Mouse (Mus musculus) c-Kit-positive CD71-positive TER-119-positive erythroid progenitor cells, embryonic 14.5 days (primary cell): ENCODE results near the gene Arhgap1.
"Not testable (repeated sequence)": the region's sequence is repeated elsewhere in the genome, so short reads cannot be mapped to it uniquely, and the experiment has no call there.

Source experiments
- DNase-seq: peaks from one replicate; pipeline ENCODE4 v3.0.0-alpha.2; 2013; ENCODE audit warnings: low spot score

Gene Arhgap1

DNA sequence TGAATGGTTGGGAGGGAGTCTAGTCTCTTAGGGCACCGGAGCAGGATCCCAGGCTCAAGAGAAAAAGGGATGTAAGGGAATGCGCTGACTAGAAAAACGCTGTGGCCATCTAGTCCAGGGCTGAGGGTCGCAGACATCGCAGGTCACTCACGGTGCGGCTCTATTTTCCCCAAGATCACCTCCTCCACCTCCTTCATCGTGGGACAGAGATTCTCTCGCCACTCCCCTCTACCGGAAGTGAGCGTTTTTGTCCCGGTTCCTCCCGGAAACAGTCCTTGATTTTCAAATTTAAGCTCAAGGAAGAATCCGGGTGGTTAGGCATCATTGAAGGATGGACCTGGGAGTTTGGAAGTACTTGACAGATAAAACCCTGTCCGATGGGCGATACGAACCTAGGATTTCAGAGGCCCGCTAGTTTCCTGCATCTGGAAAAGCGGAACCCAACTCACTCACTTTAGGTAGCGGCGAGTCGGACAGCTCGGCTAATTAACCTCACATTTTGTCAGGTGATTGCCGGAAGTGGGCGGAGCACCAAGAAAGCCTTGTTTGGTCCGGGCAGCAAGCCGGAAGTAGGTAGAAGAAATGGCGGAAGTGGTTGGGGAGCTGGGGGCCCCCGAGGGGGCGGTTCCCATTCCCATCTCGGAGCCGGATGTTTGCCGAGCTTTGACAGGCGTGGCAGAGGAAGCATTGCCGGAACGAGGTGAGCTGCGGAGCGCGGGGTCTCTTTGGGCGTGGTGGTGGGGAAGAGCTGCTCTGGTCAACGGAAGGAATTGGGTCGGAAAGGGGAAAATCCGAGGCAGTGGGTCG, at the start of gene Arhgap1, which contains the start of gene Zfp408:
TSS of gene Arhgap1 (plus strand) at position 308 of the 807 bp plus-strand sequence.
TSS of gene Zfp408 (minus strand) at position 239 of the 807 bp plus-strand sequence.
- peak; percentile 99 for DNase-seq

DNA sequence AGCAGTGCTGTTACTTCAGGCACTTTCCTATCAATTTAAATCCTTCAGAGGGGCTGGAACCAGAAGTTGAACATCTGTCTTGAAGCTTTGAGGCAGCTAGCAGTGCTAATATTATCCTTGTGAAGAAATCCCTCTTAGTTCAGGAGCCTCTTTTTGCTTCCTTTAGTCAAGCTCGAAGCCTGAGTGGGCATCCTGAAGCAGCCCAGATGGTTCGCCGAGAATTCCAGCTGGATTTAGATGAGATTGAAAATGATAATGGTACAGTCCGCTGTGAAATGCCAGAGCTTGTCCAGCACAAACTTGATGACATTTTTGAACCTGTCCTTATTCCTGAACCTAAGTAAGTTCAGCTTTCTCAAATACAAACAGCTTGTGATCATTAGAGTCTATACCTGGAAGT, 49.2 kb upstream of the Arhgap1 start:
- no peak for DNase-seq

DNA sequence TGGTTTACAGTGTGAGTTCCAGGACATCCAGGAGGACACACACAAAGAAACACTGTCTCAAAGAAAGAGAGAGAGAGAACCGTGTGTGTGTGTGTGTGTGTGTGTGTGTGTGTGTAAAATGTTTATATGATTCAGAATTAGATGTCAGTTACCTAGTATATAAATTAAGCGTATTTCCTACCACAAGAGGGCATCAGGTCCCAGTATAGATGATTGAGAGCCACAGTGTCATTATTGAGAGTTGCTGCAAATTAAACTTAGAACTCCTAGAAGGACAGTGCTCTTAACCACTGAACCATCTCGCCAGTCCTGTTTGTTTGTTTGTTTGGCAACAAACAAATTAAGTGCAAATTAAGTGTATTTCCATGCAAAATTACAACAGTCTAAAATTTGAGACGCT, 47.3 kb upstream of the Arhgap1 start:
- DNase-seq = peak; percentile 11

DNA sequence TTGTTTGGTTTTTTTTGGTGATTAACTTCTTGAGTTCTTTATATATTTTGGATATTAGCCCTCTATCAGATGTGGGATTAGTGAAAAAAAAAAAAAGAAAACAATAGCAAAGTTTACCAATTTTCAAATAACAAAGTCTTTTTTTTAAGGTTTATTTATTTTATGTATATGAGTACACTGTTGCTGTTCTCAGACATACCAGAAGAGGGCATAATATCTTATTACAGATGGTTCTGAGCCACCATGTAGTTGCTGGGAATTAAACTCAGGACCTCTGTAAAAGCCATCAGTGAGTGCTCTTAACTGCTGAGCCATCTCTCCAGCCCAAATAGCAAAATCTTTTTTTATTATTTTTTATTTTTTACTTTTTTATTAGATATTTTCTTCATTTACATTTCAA, 40.3 kb upstream of the Arhgap1 start:
- not testable (repeated sequence) for DNase-seq

DNA sequence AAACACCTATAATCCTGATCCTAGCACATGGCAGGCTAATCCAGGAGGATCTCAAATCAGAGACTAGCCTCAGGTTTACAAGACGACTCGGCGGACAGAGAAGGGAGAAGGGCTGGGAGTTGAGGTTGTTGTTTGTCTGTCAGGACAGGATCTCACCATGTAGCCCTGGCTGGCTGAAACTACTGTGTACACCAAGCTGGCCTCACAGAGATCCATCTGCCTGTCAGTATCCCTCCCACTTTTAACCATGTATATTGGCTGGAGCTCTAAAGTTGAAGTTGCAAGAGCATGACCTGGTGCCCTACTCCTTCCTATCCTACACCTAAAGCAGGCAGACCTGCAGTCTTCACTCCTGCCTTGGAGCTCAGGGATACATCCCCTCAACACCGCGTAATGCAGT, 27.3 kb upstream of the Arhgap1 start:
- no peak for DNase-seq

DNA sequence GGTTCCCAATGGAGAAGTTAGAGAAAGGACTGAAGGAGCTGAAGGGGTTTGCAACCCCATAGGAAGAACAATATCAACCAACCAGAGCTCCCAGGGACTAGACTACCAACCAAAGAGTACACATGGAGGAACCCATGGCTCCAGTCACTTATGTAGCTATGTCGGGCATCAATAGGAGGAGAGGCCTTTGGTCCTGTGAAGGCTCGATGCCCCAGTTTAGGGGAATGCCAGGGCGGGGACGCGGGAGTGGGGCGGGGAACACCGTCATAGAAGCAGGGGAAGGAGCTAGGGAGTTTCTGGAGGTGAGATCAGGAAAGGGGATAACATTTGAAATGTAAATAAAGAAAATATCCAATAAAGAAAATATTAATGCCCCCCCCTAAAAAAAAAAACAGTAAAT, 26.3 kb upstream of the Arhgap1 start:
- DNase-seq = not testable (repeated sequence)

DNA sequence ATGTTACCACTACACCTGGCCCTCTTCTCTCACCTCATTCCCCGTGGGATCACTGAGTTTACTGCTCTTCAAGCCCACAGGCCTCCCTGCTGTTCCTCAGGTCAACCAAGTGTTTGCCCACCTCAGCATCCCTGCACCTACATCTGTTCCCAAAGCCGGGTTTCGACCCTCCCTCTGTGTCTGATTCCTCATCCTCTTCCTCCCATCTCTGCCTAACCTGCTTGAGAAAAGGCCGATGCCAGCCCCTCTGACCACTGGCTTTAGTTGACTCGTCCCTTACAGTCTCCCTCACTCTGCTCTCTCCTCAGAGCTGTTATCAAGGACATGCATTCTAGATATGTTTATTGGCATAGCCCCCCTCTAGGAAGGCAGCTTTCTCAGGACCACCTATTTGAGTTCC, 22.2 kb upstream of the Arhgap1 start:
- no peak for DNase-seq

DNA sequence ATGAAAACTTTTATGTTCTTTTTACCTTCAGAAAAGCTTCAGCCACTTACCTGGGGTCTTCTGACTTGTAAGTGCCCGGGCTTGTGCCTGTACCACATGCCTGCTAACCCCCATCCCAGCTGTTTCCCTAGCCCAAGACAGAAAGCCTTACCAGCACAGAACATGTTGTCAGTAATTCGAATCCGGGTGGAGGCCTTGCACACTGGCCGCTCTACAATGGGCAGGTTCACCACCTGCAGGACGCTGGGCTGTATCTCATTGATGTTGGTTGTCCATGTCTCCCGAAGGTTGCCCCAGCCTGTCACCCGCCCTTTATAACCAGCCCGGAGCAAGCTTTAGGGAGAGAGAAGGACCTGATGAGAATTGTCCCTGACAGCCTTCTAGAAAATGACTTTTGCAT, 21.5 kb upstream of the Arhgap1 start:
- DNase-seq = no peak

DNA sequence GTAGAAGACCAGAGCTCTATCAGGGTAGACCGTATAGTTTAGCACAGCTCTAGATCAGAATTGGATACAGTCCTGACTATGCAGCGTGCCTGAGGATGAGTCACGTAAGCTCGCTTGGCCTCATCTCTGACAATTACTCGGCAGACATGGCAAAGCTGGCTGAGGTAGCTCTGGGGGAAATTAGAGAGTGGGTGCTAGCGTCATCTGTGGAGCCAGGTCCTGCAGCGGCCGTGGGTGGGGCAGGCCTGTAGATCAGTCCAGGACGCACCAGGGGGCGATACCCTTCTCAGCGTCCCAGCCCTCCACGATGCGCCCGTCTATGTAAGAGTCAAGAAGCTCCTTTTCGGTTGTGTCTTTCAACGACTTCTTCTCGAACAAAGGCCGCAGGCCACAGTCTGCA, 20.0 kb upstream of the Arhgap1 start:
- DNase-seq = no peak

DNA sequence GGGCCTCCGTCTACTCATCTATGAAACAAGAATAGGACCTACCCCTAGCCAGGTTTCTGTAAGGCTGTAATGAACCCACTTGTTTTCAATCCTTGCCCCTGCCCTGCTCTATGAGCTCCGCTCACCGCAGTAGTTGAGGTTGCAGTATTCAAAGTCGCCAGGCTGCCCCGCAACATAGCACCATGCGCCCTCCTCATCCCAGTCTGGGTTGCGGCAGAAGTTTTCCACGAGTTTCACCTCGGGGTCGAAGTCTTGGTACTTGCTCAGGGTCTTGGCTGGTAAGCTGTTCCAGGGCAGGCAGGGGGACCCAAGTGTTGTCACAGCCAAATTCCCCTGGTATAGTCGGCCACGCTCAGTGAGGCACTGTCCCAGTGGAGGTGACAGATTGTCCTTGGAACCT, 19.3 kb upstream of the Arhgap1 start:
- no peak for DNase-seq

DNA sequence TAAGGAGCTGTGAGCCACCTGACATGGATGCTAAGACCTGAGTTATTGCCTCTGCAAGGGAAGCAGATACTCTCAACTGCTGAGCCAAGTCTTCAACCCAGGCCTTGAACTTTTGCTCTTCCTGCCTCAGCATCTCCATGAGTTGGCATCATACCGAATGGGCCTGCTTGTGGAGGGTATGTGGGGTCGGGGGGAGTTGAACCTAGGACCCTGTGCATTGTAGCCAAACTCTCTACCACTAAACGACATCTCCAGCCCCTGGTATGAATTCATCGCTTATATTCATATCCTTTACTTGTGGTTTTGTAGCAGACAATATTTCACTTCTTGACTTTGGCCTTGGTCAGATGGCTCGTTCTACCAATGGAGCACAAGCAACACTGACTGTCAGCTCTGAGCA, 17.8 kb upstream of the Arhgap1 start:
- no peak for DNase-seq

DNA sequence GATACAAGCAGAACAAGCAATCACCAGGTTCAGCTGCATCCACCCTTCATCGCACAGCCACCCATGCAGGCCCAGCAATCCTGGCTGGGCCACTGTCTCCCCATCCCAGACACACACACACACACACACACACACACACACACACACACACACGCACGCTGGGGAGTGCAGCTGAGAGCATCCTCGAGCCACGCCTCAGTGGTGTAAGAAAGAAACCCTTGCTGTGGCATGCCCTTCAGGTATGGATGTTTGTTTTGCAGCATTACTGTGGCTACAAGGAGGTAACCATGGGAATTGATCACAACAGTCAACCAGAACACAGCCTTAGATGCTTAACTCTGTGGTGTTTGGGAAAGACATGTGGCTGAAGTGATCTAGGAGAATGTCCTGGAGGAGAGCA, 17.3 kb upstream of the Arhgap1 start:
- DNase-seq = no peak

DNA sequence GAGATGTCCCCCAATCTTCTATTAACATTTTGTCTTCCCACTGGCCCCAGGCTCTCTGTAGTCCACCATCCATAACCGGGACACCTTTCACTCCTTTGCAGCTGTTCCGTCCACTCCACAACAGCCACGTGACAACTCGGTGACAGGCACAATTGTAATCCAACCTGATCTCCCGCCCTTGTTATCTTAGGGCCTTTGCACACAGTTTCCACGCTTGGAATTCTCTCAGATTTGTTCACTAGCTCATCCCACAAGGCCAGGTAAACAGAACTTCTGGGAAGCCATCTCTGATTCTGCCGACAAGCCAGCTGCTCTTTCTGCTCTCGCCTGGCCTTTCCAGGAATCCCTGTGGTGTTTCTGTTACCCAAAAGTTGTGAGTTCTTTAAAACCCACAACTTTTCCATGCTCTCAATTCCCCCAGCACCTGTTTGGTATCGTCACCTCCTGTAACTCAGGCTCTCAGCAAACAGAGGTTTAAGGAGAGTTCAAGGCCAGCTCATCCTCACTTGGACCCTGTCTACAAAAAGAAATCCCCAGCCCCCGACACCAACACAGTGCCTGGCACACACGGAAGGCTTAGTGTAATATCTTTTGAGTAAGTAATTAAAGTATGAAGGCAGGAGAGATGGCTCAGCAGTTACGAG, 16.2 kb upstream of the Arhgap1 start:
- no peak for DNase-seq

DNA sequence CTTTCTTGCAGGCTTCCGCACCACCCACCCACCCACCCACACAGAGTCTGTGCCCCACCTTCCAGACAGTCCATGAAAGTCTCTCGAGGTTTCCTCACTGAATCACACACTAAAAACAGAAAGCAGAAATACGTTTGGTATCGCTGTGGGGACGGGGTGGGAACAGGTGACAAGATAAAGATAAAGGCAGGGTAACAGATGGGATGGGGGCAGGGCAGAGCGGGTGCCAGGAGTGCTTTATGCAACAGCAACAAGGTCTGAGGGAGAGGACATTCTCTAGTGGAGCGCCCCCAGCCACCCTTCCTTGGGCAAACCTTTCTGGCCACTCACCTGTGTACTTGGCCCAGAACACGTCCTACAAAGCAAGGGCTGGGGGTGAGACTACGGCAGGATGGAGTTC, 14.8 kb upstream of the Arhgap1 start:
- peak; percentile 60 for DNase-seq

DNA sequence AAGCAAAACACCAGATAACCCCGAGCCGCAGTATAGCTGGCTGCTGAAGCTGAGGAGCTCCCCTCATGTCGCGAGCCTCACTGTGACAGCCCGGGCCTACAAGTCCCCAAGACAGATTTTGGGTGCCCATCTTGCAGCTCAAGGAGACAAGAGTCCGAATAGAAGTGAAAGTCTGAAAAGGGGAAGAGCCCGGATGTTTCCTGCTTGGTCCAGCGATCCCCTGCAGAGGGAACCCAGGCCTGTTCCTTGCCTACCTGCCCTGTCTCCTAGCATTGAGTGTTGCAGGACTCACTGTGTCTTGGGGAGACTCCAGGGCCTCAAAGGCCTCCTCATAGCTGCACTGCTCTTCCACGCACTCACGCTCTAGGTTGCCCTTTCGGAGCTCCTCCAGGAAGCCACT, 14.2 kb upstream of the Arhgap1 start:
- DNase-seq = no peak

DNA sequence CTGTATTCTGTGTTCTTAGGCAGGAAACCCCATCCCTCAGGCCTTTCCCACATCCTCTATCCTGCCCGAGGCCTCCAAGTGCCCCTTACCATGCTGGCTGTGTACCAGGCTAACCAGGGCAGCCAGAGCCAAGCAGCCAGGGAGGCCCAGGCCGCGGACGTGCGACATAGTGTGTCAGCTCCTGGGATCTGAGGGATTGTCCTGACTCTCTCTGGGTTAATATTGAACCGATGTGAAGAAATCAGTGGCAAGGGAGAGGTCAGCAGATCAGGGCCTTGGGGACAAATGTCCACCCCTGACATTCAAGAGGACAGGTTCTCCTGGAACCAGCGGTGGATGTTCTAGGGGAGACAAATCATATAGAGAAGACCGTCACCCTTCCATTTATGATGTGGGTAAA, 13.4 kb upstream of the Arhgap1 start, which contains the start of gene F2:
TSS of gene F2 (minus strand) at position 186 of the 400 bp plus-strand sequence.
- no peak for DNase-seq

DNA sequence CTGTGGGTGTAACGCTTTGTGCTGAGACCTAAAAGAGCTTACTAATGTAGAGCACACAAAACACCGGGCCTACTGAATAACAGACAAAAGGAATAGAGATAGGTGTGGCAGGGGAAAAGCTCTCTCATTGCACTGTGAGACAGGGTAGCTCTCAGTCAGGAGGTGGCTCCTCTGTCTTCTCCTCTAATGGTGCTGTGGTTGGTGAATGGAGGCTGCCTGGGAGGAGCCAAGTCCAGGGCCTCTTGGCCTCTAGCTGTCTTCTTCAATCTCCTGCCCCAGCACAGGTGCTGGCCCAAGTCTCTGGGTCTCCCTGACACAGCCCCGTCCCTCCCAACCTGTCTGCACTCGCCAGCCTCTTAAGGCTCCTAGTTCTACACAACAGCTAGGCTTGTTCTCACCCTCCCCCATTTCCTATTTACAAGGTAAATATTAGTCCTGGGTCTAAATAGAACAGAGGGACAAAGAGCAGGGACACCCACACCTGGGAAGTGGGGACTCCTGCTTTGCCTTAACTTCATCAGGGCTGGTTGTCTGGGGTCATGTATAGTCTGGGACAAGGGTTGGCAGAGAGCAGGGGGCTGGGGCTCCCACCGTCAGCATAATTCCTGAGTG, 12.8 kb upstream of the Arhgap1 start:
- DNase-seq = no peak

DNA sequence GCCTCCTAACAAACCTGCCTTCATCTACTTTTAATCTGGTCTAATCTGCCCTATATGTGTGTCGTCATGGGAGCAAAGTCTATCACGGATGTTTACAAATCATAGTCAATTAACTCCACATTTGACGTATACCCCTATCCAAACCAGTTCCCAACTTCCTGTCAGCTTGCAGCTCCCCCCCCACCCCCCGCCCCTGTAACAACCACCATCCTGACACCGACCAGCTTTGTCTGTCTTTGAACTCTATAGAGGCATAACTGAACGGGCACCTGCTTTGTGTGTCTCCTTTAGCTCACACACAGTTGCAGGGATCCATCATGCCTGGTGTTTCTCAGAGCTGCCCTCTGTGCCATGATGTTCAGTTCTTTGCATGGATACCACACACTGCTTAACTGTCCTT, 10.7 kb upstream of the Arhgap1 start:
- no peak for DNase-seq

DNA sequence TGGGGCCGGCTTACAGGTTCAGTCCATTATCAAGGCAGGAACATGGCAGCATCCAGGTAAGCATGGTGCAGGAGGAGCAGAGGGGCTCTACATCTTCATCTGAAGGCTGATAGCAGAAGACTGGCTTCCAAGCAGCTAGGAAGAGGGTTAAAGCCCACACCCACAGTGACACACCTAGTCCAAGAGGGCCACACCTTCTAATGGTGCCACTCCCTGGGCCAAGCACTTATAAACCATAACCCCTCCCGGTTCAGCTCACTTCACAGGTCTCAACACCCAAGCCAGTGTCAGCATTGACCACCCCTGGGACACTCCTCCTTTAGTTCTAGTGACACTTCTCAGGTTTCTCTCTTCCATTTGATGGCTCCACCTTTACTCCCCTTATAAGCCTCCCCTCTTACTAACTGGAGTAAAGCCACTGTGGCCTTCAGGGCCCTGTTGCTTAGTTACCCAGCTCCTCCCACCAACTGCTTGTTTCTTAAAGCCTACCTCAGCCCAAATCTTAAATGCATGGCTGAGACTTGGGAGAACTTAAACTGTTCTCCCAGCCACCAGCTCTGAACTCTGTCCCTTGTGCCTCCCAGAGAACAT, 6.7 kb upstream of the Arhgap1 start:
- DNase-seq = peak; percentile 47

DNA sequence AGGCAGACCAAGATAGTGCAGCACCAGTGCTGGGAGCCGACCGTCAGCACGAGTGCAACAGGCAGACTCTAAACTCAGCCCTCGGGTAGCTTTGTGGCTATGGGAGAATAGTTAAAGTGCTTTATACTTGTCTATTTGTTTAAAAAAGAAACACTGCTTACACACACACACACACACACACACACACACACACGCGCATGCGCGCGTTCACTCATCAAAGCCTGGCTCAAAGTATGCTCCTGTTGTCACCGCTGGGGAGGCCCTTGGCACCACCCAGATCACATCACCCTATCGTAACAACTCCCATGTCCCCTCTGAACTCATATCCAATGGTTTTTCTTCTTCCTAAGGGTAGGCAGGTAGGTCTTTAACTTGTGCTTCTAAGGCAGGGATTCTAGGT, 5.6 kb upstream of the Arhgap1 start:
- DNase-seq = no peak

DNA sequence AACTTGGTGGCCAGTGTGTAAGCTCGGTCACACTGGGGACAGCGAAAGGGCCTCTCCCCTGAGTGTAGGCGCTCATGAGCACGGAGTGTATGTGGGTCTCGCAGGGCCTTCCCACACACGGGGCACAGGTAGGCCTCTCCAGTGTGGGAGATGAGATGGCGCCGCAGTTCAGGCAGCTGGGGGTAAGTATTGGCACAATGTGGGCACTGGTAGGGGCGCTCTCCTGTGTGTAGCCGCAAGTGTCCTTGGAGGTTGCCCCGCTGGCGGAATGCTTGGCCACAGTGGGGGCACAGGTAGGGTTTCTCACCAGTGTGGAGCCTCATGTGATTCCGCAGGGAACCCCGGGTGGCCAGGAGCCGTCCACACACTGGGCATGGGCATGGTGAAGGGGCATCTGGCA, 4.3 kb upstream of the Arhgap1 start:
- DNase-seq = no peak

DNA sequence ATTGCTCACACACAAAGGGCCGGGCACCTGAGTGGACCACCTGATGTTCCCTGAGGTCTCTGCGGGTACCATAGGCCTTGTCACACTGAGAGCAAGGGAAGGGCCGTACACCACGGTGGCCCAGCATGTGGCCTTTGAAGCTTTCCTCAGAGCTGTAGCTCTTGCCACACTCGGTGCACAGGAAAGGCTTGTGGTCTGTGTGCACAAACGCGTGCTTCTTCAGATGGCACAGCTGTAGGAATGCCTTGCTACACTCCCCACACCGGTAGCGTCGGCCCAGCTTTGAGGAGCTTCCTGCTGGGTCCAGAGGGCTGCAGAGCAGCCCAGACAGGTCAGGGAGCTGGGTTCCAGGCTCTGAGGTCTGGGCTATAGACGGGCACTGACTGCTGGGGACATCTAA, 3.8 kb upstream of the Arhgap1 start:
- no peak for DNase-seq

DNA sequence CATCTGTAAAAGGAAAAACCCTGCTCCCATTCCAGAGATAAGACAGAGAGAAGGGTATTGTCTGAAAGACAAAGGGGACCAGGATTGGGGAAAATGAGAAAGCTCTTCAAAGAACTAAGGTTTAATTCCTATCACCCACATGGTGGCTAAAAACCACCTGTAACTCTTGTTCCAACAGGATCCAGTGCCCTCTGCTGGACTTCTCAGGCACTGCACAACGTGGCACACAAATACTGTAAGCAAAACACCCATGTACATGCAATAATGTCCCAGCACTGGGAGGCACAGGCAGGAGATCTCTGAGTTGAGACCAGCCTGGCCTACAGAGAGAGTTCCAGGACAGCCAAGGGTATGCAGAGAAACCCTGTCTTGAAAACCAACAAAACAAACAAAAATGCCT, 2.9 kb upstream of the Arhgap1 start:
- peak; percentile 64 for DNase-seq
